Mouse (Mus musculus): ENCODE measurements around the gene 1700022I11Rik.
A peak's percentile ranks its signal among the peaks of the same experiment; 100 is the strongest.

Gene 1700022I11Rik

DNA sequence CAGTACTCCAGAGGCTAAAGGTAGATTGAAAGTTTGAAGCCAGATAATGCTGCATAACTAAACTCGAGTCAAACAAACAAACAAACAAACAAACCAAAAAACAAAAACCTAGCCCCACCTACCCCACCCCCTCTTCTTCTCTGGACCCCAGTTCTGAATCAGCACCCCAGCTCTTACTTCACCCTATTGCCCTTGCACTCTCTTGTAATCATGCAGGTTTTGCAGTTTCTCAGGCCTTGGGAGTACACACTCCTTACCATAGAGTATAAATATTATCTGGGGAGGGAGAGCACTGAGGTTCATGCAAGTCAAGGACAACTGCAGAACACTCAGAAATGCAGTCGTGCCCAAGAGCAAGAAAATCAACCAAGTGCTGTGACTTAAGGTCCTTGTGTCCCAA, 31.9 kb downstream of the 1700022I11Rik start:
- DNase-seq (ENCODE audit: low read depth, low spot score) = no peak

DNA sequence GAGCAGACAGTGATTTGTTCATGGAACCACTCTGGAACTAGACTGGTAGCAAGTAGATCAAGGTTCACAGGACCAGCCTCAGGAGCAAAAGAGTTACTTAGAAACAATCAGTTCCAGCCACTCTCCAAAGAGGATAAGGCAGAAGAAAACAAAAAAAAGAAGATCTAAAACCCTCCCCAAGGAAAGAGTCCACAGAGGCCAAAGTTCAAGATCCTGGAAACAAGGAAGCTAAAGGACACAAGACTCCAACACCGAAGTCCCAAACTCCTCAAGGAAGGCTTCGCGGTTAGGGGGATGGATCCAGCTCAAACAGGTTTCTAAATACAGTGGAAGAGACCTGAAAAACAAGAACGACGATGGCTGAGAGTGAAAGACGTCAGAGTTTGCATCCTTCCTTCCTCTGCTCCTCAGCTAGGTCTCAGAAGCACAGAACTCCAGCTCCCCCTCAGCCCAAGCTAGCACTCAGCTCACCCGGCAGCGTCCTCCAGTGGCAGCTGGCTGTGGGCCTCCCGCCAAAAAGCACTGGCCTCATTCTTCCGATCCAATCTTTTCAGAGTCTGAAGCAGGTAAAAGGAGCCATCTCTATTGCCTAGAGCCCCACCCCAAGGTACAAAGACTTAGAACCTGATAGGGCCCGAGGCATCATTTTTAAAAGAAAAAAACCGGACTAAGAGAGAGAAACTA, 33.5 kb downstream of the 1700022I11Rik start:
- peak; percentile 34 for DNase-seq (ENCODE audit: low read depth, low spot score)

- DNase-seq (ENCODE audit: low read depth, low spot score) = no peak
Observed at GRCm38 (mm10) chr4:43004951-43005350, 35.5 kb downstream of the 1700022I11Rik start.

DNA sequence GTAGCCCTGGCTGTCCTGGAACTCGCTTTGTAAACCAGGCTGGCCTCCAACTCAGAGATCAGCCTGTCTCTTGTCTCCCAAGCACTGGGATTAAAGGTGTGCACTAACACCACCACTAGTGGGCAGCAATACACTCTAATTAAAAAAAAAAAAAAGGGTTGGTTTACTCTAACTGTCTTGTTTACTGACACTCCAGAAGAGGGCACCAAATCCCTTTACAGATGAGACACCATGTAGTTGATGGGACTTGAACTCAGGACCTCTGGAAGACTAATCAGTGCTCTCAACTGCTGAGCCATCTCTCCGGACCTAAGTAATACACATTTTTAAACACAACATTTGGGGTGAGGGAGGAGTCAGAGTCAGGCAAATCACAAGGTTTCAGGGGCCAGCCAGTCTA, 36.4 kb downstream of the 1700022I11Rik start:
- DNase-seq (ENCODE audit: low read depth, low spot score) = peak; percentile 84

- peak; percentile 87 for DNase-seq (ENCODE audit: low read depth, low spot score)
Observed at GRCm38 (mm10) chr4:43010161-43011038, 41.0 kb downstream of the 1700022I11Rik start, which contains the start of gene Fancg. TSS of gene Fancg (minus strand) at chr4:43010506.

DNA sequence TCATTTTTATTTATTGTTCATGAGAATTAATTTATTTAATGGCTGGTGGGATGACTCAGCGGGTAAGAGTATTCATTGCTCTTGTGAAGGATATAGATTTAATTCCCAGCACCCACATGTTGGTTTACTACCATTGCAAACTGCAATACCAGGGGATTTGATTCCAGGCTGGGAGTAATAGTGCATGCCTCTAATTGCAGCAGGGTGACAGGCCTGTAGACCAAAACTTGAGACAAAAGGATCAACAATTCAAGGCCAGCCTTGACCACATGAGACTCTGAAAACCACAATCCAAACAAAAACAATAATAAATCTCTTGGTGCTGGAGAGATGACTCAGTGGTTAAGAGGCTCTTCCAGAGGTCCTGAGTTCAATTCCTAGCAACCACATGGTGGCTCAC, 42.7 kb downstream of the 1700022I11Rik start:
- no peak for DNase-seq (ENCODE audit: low read depth, low spot score)

- DNase-seq (ENCODE audit: low read depth, low spot score) = no peak
Observed at GRCm38 (mm10) chr4:43018156-43018555, 48.8 kb downstream of the 1700022I11Rik start.

DNA sequence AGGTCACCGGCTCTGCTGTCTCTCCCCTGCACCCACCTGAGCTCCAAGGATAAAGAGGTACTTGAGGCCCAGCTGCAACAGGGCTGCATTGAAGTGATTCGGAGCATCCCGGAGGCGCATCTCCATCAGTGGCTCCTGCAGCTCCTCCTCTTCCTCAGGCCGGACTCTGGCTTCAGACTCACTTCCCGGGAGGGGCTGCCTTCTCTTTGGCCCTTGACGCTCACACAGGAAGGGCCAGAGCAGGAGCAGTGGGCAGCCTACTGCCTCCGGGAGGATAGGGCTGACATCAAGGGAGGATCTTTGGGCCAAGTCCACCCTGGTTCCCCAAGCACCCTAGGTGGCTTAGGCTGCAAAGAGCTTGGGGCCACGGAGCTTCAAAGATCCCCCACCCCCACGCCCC, 49.8 kb downstream of the 1700022I11Rik start:
- no peak for DNase-seq (ENCODE audit: low read depth, low spot score)

DNA sequence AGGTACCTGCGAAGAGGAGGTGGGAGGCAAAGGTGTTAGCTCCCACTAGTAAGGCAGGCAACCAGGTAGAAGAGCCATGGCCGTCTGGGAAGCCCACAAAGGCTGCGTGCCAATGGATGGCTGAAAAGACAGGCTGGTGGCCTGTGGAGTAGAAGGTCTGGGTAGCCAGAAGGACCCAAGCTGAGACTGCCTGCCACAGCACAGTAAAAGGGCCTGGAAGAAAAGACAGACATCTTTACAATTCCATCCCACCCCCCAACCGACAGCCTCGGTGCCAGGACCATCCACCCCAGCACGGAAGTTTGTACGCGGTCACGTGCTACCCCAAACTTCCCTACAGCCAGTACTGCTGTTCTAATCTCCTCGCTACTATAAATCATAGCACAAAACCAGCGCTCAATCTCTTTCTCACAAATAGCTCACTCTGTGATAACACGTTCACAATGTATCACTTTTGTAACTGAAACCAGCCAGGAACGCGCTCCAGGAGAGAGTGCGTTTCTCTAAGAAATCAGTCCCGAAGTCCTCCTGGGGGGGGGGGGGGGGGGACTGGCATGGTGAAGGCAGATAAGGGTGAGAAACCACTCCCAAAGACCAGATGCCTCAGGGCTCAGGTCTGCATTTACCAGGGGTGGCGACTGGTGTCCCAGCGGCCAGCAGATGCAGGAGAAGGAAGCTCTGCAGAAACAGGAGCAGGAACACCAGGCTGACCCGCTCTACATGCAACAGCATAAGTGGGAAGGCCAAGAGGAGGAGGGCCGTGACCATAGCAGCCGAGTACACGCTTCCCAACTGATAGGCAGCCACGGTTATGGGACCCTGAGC, 50.4 kb downstream of the 1700022I11Rik start:
- no peak for DNase-seq (ENCODE audit: low read depth, low spot score)

- DNase-seq (ENCODE audit: low read depth, low spot score) = peak; percentile 59
Observed at GRCm38 (mm10) chr4:43020876-43021275, 51.5 kb downstream of the 1700022I11Rik start.

- DNase-seq (ENCODE audit: low read depth, low spot score) = peak; percentile 74
Observed at GRCm38 (mm10) chr4:43021341-43021740, 51.9 kb downstream of the 1700022I11Rik start.

GRCm38 (mm10) chr4:43024673-43025072, 55.3 kb downstream of the 1700022I11Rik start:
- DNase-seq (ENCODE audit: low read depth, low spot score) = no peak

- DNase-seq (ENCODE audit: low read depth, low spot score) = peak; percentile 97
Observed at GRCm38 (mm10) chr4:43025084-43025960, 55.9 kb downstream of the 1700022I11Rik start, which contains the start of gene Pigo. TSS of gene Pigo (minus strand) at chr4:43025819.

GRCm38 (mm10) chr4:43029121-43029520, 59.7 kb downstream of the 1700022I11Rik start:
- DNase-seq (ENCODE audit: low read depth, low spot score) = no peak

- DNase-seq (ENCODE audit: low read depth, low spot score) = no peak
Observed at GRCm38 (mm10) chr4:43029749-43030148, 60.3 kb downstream of the 1700022I11Rik start.

DNA sequence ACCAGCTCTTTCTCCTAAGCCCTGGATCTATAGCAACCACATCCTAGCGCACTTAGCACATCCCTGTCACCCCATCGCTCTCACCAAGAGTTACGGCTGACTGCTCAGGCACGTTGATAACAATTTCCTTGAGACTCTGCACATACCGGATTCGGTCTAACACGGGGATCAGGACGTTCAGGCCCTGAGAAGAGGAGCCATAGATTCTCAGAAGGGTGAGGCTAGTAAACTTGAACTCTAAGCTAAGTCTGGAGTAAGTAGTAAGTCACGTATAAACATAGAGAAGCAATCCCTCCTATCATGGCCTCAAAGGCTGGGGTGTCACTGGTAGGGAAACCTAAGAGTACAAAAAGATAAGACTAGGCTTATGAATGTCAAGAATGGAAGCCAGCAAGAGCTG, 60.9 kb downstream of the 1700022I11Rik start:
- no peak for DNase-seq (ENCODE audit: low read depth, low spot score)

DNA sequence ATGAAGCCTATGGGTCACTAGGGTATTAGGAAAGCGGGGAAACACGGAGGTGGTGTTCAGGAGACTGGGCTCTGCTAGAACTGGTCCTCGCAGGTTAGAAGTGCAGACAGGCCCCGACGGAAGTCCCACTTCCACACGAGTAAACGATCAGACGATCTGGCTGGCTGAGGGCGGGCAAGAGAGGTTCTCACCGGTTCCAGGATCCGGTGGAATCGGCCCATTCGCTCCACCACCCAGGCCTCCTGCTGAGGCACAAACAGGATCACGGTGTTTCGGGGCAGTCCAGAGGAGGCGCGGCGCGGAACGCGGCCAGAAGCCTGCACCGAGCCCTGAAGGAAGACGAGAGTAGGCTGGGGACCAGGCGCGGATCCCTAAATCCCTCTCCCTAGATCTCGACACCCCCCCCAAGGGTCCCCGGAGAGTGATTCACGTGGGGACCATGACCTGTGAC, 61.4 kb downstream of the 1700022I11Rik start:
- DNase-seq (ENCODE audit: low read depth, low spot score) = peak; percentile 89

- peak; percentile 98 for DNase-seq (ENCODE audit: low read depth, low spot score)
Observed at GRCm38 (mm10) chr4:43031237-43031995, 62.0 kb downstream of the 1700022I11Rik start, which contains the start of gene Stoml2. TSS of gene Stoml2 (minus strand) at chr4:43031710.

- DNase-seq (ENCODE audit: low read depth, low spot score) = no peak
Observed at GRCm38 (mm10) chr4:43032501-43032900, 63.1 kb downstream of the 1700022I11Rik start.
